Mouse (Mus musculus) spleen, adult 12 weeks (tissue): ENCODE measurements around the gene Swi5.

Source experiments
- DNase-seq: peaks from one replicate; pipeline ENCODE4 v3.0.0; 2022; ENCODE audit warnings: low spot score

Swi5 gene

DNA sequence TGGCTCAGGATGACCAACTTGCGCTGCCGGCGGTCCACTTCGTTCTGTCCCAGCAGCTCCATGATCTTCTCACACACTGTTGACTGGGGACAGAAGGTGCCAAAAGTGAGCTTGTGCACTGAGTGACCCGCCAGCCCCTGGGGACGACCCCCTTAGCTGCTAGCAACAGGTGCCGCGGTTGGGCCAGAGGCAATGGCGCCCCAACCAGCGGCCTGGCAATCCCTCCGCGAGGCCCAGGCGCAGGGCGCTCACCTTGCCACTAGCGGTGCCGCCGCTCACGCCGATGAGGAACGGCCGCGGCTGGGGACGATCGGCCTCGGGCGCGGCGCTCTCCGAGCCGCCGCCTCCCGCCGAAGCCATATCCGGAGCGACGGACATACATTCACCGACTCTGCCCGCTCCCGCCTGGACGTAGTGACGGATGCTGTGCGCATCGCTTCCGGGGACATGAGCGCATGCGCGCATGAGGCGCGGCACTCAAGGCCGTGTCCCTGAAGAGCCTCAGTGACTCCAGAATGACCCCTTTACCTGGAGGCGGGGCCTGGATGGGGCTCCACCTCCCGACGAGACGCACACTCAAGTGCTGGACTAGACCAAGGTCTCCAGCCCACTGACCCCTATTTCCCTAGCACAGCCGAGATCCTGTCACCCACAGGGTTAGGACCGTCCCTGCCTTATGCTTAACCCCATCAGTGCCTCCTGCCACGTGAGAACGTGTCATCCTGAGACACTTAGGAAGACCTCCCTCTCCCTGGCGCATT lies 28.0 kb downstream of the Swi5 start, which contains the start of gene Uck1:
Uck1 (minus strand) TSS at position 503 of the 761 bp plus-strand sequence.
- peak; percentile 85 for DNase-seq

DNA sequence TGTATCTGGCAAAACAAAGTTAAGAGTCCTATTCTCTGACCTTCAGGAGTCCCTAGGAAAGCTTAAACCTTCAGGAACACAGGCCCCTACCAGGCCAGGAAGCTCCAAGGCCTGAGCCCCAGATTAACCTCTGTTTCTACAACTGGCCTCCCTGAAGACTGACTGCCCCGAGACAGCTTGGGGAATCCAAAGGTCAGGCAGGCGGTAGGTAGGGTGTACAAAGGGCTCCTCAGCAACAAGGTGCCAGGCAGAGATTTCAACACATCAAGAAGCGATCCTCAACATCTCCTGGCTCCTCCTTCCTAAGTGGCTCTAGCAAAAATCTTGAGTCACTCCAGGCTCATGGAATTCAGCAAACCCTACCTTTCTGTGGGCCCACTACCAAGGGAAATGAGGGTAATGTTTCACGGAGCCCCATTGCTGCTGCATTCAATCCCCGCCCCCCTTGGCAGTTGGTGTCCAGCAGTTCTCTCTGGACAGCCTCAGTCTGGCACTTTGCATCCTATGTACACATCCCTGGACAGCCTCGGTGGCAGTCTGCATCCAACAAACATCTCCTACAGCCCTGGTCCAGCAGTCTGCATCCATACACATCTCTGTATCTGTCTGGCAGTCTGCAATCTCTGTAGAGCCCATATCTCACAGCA lies 28.9 kb downstream of the Swi5 start:
- DNase-seq: no peak

DNA sequence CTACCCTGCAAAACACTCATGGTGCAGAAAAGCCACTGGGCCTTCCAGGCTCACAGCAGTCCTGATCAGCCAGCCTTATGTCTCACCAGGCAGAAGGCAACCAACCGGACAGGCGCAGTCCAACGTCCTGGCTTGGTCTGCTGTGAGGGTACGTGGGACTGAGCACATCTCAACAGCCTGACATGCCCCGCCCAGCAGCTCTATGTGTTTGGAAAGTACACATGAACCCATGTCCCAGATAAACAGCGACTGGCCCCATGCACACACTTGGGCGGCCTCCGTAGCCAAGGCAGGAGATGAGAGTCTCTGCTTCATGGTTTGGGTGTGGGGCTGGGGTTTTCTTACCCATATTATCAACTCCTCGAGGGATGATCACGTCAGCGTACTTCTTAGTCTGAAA lies 31.6 kb downstream of the Swi5 start:
- no peak for DNase-seq

DNA sequence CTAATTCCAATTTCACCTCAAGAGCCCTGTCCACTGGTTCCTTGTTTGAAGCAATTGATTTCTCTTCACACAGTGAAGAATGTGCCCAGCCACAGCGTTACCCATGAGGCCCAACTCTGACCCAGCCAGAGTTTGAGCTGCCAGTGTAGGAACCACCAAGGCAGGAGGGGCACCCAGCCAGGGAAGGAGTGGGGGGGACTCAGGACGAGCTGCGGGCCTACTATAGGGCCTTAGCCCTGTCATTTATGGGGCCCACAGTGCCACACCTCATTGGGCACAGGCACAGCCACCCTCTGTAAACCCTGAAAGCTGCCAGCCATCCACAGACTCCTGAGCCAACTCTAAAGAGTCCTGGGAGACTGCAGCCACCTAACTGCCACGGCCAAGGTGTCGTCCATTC lies 33.3 kb downstream of the Swi5 start:
- DNase-seq: no peak

DNA sequence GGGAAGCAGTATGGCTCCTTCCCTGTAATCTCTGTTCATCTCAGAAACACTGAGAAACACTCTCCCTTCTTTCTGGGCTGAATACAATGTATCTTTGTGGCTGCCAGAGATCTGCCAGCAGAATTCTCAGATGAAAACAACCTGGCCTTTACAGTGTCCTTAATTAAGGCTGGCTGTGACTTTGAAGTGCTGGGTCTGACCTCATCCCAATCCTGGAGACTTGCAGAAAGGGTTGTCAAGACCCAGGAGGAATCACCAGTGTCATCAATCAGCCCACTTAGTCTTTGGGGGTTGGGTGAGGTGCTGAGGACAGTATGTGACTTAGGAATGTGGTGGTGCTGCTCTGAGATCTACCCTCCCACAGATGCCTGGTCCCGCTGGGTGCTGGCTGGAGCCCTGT lies 34.5 kb downstream of the Swi5 start:
- DNase-seq: no peak

DNA sequence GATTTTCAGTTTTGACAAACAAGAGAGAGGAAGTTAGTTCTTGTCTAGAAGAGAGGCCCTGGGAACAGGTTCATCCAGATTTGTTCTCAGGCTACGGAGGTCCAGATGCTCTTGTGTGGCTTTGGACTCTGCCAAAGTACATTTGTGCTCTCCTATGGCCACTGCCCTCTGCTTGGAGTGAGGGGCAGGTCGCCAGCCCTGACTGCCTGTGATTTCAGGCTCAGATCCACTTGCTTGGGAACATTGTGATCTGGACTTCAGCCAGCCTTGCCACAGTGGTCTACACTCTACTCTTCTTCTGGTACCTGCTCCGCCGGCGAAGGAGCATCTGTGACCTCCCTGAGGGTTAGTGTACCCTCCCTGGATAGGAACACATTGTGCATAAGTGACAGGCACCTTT lies 35.2 kb downstream of the Swi5 start:
- DNase-seq: no peak

DNA sequence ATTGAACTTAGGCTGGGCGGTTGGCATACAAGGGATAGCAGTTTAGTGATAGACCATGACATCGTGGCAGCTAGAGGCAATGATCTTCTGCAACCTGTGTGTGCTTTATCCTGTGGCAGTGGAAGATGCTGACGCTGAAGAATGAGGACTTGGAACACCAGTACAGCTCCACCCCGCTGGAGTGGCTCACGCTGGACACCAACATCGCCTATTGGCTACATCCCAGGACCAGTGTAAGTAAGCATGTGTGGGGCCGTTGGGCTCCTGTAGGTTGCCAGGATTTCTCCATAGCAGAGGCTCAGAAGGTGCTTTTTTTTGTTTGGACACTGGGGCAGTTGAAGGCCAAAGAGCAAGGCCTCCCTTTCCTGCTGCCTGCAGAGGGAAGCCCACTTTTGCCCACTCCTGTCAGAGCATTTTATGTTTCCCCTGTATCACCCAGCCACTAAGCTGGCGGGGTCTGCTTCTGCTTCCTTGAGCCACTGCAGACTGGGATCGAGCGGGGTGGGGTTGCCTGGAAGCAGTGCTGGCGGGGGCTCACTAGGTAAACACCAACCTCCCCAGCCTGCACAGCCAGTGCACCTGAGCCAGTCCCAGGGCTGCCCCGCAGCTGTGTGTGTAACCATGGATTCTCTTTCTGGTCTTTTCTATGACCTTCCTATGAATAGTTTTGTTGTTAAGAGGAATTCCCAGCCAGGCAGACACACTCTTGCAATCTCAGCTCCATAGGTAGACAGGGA lies 35.9 kb downstream of the Swi5 start:
- no peak for DNase-seq

DNA sequence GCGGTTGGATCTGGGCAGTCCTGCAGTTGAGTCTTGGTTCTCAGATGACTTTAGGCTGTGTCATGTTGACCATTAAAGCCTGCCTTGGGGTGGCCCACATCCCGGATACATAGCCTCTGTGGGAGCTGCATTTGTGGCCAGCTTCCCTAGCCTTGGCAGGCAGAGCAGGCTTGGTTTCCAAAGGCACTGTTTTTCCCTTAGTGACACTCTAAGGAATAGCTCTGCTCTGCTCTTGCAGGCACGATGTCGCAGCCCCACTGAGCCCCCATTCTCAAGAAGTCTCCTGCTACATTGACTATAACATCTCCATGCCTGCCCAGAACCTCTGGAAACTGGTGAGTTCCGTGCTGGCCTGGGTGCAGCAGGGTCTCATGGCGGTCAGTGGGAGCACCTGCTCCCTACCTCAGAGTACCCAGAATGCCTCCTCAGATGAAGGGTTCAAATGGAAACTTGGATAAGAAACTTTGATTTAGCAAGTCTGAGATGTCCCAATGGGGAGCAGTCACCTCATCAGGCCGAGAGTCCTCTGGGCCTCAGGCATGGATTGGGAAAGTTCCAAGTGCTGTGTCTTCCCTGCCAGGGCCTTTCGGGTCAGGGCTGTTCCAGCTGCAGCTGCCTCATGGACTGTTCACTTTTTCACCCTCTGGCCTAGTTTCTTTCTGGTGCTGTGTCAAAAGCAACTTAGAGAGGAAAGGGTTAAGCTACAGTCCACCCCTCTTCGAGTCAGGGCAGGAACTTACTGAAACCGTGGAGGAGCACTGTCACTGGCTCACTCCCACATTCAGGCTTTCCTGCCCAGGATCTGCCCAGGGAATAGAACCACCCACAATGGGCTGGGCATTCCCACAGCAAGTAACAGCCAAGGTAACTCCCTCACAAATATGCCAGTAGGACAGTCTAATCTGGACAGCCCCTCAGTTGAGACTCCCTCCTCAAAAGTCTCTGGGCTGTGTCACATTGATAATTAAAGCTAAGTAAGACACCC lies 39.2 kb downstream of the Swi5 start:
- DNase-seq: no peak

DNA sequence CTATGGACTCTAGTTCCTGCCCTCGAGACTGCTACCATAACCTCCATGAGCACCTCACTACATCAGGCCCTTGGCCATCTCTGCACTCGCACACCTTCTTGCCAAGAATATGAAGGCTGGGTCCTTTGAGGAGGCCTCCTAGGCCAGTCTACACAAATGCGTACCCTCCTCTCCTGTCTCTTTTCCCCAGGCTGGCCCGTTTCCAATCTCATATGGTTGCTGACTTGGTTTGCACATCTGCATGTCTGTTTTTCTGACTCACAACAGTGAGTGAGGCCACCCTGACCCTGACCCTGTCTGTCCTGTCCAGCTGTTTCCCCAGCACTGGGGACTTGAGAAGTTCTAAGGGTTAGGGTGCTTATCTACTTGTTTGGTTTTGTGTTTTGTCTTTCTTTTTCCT lies 41.1 kb downstream of the Swi5 start:
- no peak for DNase-seq

DNA sequence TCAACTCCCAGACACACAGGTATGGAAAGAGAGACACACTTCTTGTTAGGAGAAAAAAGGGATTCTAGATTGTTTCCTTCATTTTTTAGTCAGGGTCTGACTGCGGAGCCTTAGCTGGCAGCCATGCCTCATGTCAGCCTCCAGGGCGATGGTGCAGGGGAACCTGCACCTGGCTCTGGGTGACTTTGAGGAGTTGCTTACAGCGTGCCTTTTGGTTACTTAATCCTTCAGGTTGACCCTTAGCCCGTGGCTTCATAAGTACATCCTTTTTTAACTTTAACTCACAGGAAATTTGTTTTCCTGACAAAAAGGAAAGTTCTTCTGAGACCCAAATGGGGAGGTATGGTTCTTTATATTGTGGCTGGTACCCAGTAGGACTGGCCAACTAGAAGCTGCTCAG lies 44.9 kb downstream of the Swi5 start:
- DNase-seq: no peak

DNA sequence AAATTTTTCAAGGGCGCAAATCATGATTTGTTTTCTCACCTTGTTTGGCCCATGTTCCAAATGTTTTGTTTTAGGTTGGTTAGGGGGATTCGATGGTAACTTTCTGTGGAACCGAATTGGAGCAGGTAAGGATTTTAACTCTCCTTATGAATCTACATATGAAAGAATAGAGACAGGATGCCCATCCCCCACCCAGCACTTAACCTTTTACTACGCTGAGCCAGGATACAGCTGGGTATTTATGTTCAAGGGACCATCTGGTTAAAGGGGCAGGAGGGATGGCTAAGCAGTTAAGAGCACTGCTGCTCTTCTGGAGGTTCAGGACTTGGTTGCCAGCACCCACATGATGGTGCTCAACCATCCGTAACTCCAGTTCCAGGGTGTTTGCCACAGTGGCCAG lies 47.3 kb downstream of the Swi5 start:
- no peak for DNase-seq

DNA sequence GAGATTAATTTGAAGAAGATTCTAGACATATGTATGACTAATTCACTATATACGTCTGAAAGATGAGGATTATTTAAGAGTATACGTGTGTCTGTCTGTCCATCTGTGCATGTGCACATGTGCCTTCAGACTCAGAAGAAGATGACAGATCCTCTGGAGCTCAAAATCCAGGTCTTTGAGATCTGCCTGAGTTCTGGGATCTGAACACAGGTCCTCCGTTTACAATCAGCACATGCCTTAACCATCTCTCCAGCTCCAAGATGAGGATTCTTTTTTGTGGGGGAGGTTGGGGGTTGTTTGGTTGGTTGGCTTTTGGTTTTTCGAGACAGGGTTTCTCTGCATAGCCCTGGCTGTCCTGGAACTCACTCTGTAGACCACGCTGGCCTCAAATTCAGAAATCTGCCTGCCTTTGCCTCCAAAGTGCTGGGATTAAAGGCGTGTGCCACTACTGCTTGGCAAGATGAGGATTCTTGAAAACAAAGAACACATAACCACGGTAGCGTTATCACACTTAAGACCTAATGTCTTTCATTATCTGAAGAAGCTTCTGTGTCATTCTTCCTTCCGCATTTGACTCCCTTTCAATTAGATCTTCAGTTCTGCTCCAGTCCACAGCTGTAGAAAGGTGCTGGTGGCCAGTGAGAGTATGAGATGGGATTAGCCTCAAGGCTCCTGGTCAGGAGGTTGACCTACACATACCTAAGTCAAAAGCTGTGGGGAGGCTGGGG lies 49.0 kb downstream of the Swi5 start:
- DNase-seq: no peak

DNA sequence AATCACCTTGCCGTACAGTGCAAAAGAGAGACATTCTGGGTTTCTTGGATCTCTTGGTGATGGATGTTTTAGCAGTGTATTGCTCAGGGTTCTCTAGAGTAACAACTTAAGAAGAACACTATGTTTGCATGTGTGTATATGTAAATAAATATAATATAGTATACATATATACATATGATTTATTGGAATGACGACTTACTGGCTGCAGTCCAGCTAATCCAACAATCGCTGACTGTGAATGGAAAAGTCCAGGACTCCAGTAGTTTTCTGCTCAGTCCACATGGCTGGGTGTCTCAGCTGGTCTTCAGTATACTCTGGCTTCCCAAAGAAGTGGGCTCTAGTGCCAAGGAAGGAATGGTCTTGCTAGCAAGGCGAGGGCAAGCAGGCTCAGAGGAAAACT lies 50.3 kb downstream of the Swi5 start:
- no peak for DNase-seq

DNA sequence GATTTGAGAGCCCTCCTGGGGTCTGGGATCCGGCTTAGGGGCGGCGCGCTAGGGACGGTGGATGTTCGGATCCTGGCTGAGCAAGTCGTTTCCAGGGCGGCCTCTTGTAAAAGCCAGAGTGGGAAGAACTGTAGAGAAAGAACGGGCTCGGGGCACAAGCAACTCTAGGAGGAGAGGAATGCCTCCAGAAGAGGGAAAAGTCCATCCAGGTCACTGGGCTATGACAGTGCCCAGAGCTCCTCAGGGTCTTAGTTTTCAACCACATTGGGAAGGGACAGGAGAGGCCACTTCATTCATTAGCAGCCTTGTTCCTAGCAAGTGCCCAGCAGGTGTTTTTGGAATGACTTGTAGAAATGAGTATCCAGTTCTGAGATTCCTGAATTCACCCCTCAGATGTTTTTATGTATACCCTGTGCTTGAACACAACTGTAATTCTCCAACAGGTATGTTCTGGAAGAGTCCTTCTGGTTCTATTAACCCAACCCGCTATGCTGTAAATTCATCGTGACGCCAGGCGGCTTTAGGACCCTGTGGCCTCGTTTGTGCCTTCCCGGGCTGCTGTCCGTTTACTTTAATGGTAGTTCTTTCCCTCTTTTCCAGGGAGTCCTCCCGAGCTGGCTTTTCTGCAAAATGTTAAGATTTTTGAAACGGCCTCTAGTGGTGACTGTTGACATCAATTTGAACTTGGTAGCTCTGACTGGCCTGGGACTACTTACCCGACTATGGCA lies 51.0 kb downstream of the Swi5 start:
- peak; percentile 35 for DNase-seq

DNA sequence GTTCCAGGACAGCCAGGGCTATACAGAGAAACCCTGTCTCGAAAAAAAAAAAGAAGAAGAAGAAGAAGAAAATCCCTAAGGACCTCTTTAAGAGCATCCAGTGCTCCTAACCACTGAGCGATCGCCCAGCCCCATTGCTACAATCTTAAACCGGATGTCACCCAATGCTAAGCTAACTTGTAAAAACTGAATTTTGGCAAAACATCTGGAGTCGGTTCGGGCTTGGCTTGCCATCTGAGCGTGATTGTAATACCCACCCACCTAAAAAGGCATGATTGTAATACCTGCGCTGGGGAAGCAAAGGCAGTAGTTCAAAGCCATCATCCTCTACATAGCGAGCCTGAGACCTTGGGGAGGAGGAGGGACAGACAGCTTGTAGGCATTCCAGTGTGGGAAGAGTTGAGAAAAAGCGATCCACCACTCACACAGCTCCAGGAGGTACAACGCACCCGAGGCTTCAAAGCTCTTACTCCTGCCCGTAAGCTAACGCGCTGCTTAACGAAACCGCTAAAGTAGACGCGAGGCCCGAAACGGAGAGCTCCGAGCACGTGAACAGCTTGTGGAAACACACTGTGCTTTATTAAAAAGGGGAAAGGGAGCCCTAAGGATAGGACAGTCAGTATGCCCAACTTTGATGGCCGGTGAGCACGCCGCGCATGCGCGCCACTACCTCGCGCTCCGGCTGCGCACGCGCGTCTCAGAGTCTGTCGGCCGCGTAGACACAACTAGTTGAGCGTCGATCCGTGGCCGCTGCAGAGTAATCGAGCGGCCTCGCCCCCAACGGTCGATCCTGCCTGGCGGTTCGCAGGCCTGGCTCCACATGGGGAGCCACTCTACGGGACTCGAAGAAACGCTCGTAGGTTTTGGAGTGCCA lies 51.8 kb downstream of the Swi5 start, which contains the start of gene Pomt1:
Pomt1 (plus strand) TSS at position 705 of the 874 bp plus-strand sequence.
- peak; percentile 87 for DNase-seq

DNA sequence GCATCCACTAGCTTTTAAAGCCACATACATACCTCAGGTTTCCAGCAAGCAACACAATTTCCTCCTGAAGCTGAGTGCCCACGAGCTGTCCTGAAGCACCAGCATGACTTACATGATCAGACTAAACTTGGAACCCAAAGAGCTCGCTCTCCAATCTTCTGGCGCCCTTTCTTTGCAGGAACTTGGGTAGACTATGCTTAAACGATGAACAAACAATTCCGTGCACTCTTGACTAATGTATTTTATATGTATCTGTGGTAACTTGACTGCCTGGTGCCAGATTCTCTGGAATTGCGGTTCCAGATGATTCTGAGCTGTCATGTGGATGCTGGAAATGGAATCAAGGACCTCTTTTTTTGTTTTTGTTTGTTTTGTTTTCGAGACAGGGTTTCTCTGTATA lies 52.4 kb downstream of the Swi5 start:
- DNase-seq: no peak
